Mouse (Mus musculus): Measurements from ENCODE around the gene Pgr15l. TPM values are rescaled to one million over a fixed set of nuclear protein-coding genes. Genes with fewer than 3 reads are reported as not detected.

Pgr15l gene
- 0.10 TPM in 1 of 2 replicates, not detected in the other for polyA plus RNA-seq (2021; fragmentation: Nextera tagmentation)
- long read RNA-seq, experiment 1, result 0 reads
- long read RNA-seq, experiment 2, result 0 reads

GRCm38 (mm10) chrX:97072369-97072768 lies at the start of gene Pgr15l:
TSS of gene Pgr15l (plus strand) at chrX:97072596.

